Mouse (Mus musculus): ENCODE results near the gene Vpreb1. TPM values are rescaled to one million over a fixed set of nuclear protein-coding genes. Genes with fewer than 3 reads are reported as not detected.
"Not testable (repeated sequence)": the region's sequence is repeated elsewhere in the genome, so short reads cannot be mapped to it uniquely, and the experiment has no call there.

Vpreb1 gene
- polyA plus RNA-seq, 1 experiment: 2.6 TPM

DNA sequence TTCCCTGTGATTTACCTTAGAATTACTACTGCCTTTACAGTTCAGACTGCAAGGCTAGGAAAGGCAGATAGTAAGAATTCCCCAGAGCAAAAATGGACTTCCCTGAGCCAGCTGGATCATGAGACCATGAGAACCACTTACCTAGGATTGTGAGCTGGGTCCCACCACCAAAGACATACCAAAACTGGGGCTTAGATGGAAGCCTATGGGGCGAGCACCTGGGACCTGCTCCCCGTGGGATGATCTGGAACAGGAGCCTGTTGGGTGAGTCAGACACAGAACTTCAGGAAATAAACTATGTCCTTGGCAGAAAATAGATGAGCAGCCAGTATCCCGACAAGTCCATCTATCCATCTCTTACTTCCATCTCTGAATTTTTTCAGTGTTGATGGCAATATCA lies 8.4 kb downstream of the Vpreb1 start:
- Histone ChIP-seq H3K27ac (ENCODE audit: insufficient read depth, low read length) (no peak overlapping the region), H3K9ac (ENCODE audit: low read depth, poor library complexity, severe bottlenecking) (no peak overlapping the region), H3K36me3 (ENCODE audit: control insufficient read depth, insufficient read depth, low read length, poor library complexity, severe bottlenecking) (no peaks in the 10 kb centered on the region), H3K4me1 (ENCODE audit: control insufficient read depth, insufficient read depth, low read length) (peaks cover 7% of the 10 kb centered on the region), H3K4me3 (ENCODE audit: low read depth, low read length) (no peak overlapping the region), H3K27me3 (ENCODE audit: control insufficient read depth, insufficient read depth, low read length, poor library complexity, severe bottlenecking) (no peaks in the 10 kb centered on the region), H3K9me3 (replicated peaks; ENCODE audit: control insufficient read depth, insufficient read depth, low read length, poor library complexity, severe bottlenecking) (no peaks in the 10 kb centered on the region)
- no peak for TF ChIP-seq EP300 (IDR thresholded peaks at IDR 0.05; ENCODE audit: insufficient read depth, low read depth, low read length)
- TF ChIP-seq CTCF (IDR thresholded peaks at IDR 0.05; ENCODE audit: low read depth, low read length): no peak
- TF ChIP-seq POLR2A (IDR thresholded peaks at IDR 0.05; ENCODE audit: insufficient read depth, low read length): no peak

DNA sequence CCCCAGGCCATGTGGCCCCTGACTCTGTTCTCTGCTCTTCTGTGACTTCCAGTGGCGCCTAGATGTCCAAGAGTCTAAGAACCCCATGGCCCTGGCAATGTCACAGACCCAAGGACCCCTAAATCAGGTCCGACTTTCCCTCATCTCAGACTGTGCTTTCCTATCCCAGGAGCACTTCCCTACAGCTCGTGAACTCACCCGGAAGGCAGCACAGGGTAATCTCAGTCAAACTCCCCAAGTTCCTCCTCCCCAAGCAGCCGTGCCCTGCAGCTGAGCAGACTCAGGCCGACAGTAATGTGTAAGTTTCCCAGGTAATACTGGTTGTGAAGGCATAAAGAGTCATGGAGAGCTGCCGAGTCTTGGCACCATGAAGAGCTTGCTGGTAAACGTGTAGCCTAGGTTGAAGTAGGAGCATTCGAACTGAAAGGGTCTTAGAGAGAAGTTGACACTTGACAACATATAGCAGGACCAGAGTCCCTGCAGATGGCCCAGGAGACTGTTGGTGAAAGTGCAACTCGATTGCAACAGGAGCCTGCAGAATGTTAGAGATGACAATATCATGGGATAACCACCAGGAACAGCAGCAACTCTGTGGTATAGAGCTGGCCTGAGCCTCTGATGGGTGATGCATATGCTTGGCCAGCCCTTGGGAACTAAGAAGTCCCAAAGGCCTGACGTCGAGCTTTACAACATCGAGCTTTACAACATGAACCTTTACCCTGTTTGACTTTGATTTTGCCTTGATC lies 13.7 kb downstream of the Vpreb1 start:
- Histone ChIP-seq H3K27ac (ENCODE audit: insufficient read depth, low read length) (no peak overlapping the region), H3K4me1 (ENCODE audit: control insufficient read depth, insufficient read depth, low read length) (no peaks in the 10 kb centered on the region), H3K9me3 (replicated peaks; ENCODE audit: control insufficient read depth, insufficient read depth, low read length, poor library complexity, severe bottlenecking) (no peaks in the 10 kb centered on the region), H3K4me3 (ENCODE audit: low read depth, low read length) (no peak overlapping the region), H3K36me3 (ENCODE audit: control insufficient read depth, insufficient read depth, low read length, poor library complexity, severe bottlenecking) (no peaks in the 10 kb centered on the region), H3K27me3 (ENCODE audit: control insufficient read depth, insufficient read depth, low read length, poor library complexity, severe bottlenecking) (no peaks in the 10 kb centered on the region), H3K9ac (ENCODE audit: low read depth, poor library complexity, severe bottlenecking) (no peak overlapping the region)
- no peak for TF ChIP-seq POLR2A (IDR thresholded peaks at IDR 0.05; ENCODE audit: insufficient read depth, low read length)
- no peak for TF ChIP-seq CTCF (IDR thresholded peaks at IDR 0.05; ENCODE audit: low read depth, low read length)
- TF ChIP-seq EP300 (IDR thresholded peaks at IDR 0.05; ENCODE audit: insufficient read depth, low read depth, low read length): no peak

- H3K27me3 ChIP-seq (ENCODE audit: control insufficient read depth, insufficient read depth, low read length, poor library complexity, severe bottlenecking); H3K36me3 ChIP-seq (ENCODE audit: control insufficient read depth, insufficient read depth, low read length, poor library complexity, severe bottlenecking); H3K9me3 ChIP-seq (replicated peaks; ENCODE audit: control insufficient read depth, insufficient read depth, low read length, poor library complexity, severe bottlenecking); H3K9ac ChIP-seq (ENCODE audit: low read depth, poor library complexity, severe bottlenecking); H3K4me1 ChIP-seq (ENCODE audit: control insufficient read depth, insufficient read depth, low read length); H3K4me3 ChIP-seq (ENCODE audit: low read depth, low read length); H3K27ac ChIP-seq (ENCODE audit: insufficient read depth, low read length): not testable (repeated sequence)
Observed at GRCm38 (mm10) chr16:16856054-16856453, 14.6 kb downstream of the Vpreb1 start.

DNA sequence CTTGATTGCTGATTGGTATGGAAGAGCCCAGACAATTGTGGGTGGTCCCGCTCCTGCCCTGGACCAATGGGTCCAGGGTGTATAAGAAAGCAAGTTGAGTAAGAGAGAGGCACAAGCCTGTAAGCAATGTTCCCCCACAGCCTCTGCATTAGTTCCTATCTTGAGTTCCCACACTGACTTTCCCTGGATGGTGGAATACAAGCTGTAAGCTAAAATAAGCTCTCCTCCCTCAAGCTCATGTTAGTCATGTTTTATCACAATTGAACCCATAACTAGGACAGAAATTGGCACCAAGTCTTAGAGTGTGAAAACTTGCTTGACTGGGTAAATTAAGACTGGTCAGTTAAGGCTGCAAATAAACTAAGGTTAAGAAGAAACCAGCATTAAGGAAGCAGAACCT lies 15.1 kb downstream of the Vpreb1 start:
- no peaks in the 10 kb centered on the region for H3K9me3 ChIP-seq (replicated peaks; ENCODE audit: control insufficient read depth, insufficient read depth, low read length, poor library complexity, severe bottlenecking)
- no peak overlapping the region for H3K9ac ChIP-seq (ENCODE audit: low read depth, poor library complexity, severe bottlenecking)
- H3K36me3 ChIP-seq (ENCODE audit: control insufficient read depth, insufficient read depth, low read length, poor library complexity, severe bottlenecking): no peaks in the 10 kb centered on the region
- no peak overlapping the region for H3K27ac ChIP-seq (ENCODE audit: insufficient read depth, low read length)
- no peaks in the 10 kb centered on the region for H3K27me3 ChIP-seq (ENCODE audit: control insufficient read depth, insufficient read depth, low read length, poor library complexity, severe bottlenecking)
- H3K4me1 ChIP-seq (ENCODE audit: control insufficient read depth, insufficient read depth, low read length): no peaks in the 10 kb centered on the region
- H3K4me3 ChIP-seq (ENCODE audit: low read depth, low read length): no peak overlapping the region
- no peak for TF ChIP-seq EP300 (IDR thresholded peaks at IDR 0.05; ENCODE audit: insufficient read depth, low read depth, low read length)
- no peak for TF ChIP-seq CTCF (IDR thresholded peaks at IDR 0.05; ENCODE audit: low read depth, low read length)
- no peak for TF ChIP-seq POLR2A (IDR thresholded peaks at IDR 0.05; ENCODE audit: insufficient read depth, low read length)

DNA sequence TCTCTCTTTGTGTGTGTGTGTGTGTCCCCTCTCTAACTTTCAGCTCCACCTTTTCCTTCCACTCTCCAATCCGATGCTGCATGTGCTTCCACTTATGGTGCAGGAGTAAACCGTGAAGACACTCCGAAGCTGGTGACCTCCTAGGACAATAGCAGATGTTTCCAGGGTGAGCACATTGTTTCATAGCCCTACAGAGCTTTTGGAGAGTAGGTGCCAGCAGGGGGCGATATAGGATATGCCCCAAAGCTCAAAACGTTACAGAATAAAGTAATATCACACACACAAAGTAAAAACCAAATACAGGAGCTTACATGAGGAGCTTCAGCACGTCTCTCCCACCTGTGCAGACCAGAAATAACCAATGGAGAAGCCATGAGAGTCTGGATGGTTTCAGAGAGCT lies 15.8 kb downstream of the Vpreb1 start:
- H3K4me3 ChIP-seq (ENCODE audit: low read depth, low read length): no peak overlapping the region
- TF ChIP-seq CTCF (IDR thresholded peaks at IDR 0.05; ENCODE audit: low read depth, low read length) (peak; percentile 23), POLR2A (IDR thresholded peaks at IDR 0.05; ENCODE audit: insufficient read depth, low read length) (no peak), EP300 (IDR thresholded peaks at IDR 0.05; ENCODE audit: insufficient read depth, low read depth, low read length) (no peak)
- H3K4me1 ChIP-seq (ENCODE audit: control insufficient read depth, insufficient read depth, low read length): no peaks in the 10 kb centered on the region
- no peak overlapping the region for H3K9ac ChIP-seq (ENCODE audit: low read depth, poor library complexity, severe bottlenecking)
- H3K27ac ChIP-seq (ENCODE audit: insufficient read depth, low read length): no peak overlapping the region
- H3K36me3 ChIP-seq (ENCODE audit: control insufficient read depth, insufficient read depth, low read length, poor library complexity, severe bottlenecking): no peaks in the 10 kb centered on the region
- H3K27me3 ChIP-seq (ENCODE audit: control insufficient read depth, insufficient read depth, low read length, poor library complexity, severe bottlenecking): no peaks in the 10 kb centered on the region
- no peaks in the 10 kb centered on the region for H3K9me3 ChIP-seq (replicated peaks; ENCODE audit: control insufficient read depth, insufficient read depth, low read length, poor library complexity, severe bottlenecking)

- no peak overlapping the region for H3K4me3 ChIP-seq (ENCODE audit: low read depth, low read length)
- H3K4me1 ChIP-seq (ENCODE audit: control insufficient read depth, insufficient read depth, low read length): no peaks in the 10 kb centered on the region
- H3K27me3 ChIP-seq (ENCODE audit: control insufficient read depth, insufficient read depth, low read length, poor library complexity, severe bottlenecking): no peaks in the 10 kb centered on the region
- no peaks in the 10 kb centered on the region for H3K36me3 ChIP-seq (ENCODE audit: control insufficient read depth, insufficient read depth, low read length, poor library complexity, severe bottlenecking)
- TF ChIP-seq CTCF (IDR thresholded peaks at IDR 0.05; ENCODE audit: low read depth, low read length): no peak
- no peaks in the 10 kb centered on the region for H3K9me3 ChIP-seq (replicated peaks; ENCODE audit: control insufficient read depth, insufficient read depth, low read length, poor library complexity, severe bottlenecking)
- H3K27ac ChIP-seq (ENCODE audit: insufficient read depth, low read length): no peak overlapping the region
- H3K9ac ChIP-seq (ENCODE audit: low read depth, poor library complexity, severe bottlenecking): no peak overlapping the region
Observed at GRCm38 (mm10) chr16:16852411-16852810, 18.2 kb downstream of the Vpreb1 start.

Data from ES-Bruce4 (cell line).